Comparison of ENCODE assay signal across 14 mouse cellular contexts in the genomic region with DNA sequence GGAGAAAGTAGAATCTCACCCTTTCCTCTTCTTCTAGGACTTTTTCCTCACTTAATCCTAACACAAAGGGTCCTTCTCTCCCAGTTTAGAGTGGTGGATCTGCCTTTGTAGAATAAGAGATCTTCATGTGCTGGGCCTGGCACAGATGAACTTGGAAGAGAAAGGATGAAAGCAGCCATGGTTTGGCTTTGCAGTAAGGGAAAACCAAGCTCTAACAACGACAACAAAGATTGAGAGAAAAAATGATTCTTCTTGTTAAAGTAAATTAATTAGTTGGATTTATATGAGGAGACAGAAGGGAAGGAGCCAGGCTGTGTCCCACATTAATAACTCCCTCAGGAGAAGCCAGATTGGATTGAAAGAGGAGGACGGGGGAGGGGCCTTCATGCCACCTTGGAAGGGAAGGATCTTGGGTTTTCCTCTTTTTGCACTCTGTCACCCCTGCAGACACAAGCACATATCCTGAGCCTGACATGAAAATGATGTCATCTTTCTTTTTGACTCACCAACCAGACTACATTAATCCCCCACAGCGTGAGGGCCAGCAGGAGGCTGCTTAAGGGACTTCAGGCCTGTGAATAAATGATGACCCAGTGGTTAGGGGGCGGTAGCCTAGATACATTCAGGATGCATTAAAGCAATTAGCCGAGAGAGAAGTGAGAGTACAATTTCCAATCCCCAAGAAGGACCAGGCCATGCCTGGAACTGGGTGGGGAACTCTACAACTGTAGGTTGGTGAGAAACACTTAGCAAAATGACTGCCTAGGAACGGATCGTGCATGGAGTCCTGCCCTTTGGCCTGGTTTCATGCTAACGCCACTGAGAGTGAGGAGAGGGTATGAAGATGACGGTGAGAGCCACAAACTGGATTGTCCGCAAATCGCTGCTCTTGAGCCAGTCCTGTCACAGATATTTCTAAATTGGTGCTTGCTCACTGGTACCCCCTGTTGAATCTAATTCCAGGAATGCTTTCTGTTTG.
DNase-seq lines count a peak whose midpoint lies in the region; ATAC-seq lines count a peak whose summit lies in the region.
"Had no signal": no experiment of that assay in that cellular context is flagged by ENCODE, and none has a peak within 500 bp of the region (broad histone marks: within the 10 kb centered on the region; RNA-seq: fewer than 3 reads in every experiment).

No protein-coding gene starts in this region.

- no peak overlapping the region for H3K9ac ChIP-seq in hindbrain, embryonic 15.5 days
- no peak overlapping the region for H3K9ac ChIP-seq in neural tube, embryonic 12.5 days
- H3K9ac ChIP-seq: embryonic facial prominence, embryonic 13.5 days; liver, embryonic 14.5 days had no signal

- H3K4me3 ChIP-seq in forebrain, embryonic 10.5 days = no peak overlapping the region
- H3K4me3 ChIP-seq in hindbrain, embryonic 15.5 days = no peak overlapping the region
- H3K4me3 ChIP-seq in neural tube, embryonic 12.5 days = no peak overlapping the region
- H3K4me3 ChIP-seq: embryonic facial prominence, embryonic 13.5 days; megakaryocyte, embryonic 14.5 days had no signal

- peak; percentile 9 for DNase-seq in kidney, adult 9 months
- no peak for DNase-seq in kidney, postnatal 10 days
- DNase-seq in forebrain, embryonic 10.5 days (ENCODE audit: extremely low spot score, low spot score) = no peak
- no peak for DNase-seq in adrenal gland, adult 8-10 months
- DNase-seq in frontal cortex, postnatal 10 days (ENCODE audit: low spot score in 2 of 2) = no peak
- no peak for DNase-seq in c-Kit-positive CD71-positive TER-119-positive erythroid progenitor cells, embryonic 14.5 days (ENCODE audit: low spot score)
- DNase-seq: gastrocnemius, postnatal 36 days; heart, postnatal 36 days; kidney, postnatal 14 days had no signal

- H3K9me3 ChIP-seq in forebrain, embryonic 10.5 days = no peaks in the 10 kb centered on the region
- H3K9me3 ChIP-seq in hindbrain, embryonic 15.5 days = no peaks in the 10 kb centered on the region
- no peaks in the 10 kb centered on the region for H3K9me3 ChIP-seq in neural tube, embryonic 12.5 days
- H3K9me3 ChIP-seq: embryonic facial prominence, embryonic 13.5 days; megakaryocyte, embryonic 14.5 days had no signal

- H3K36me3 ChIP-seq in forebrain, embryonic 10.5 days (replicated peaks) = no peaks in the 10 kb centered on the region
- H3K36me3 ChIP-seq in hindbrain, embryonic 15.5 days = no peaks in the 10 kb centered on the region
- H3K36me3 ChIP-seq in neural tube, embryonic 12.5 days = no peaks in the 10 kb centered on the region
- H3K36me3 ChIP-seq: embryonic facial prominence, embryonic 13.5 days had no signal

- H3K4me1 ChIP-seq in forebrain, embryonic 10.5 days = peaks cover 64% of the 10 kb centered on the region
- peaks cover 52% of the 10 kb centered on the region for H3K4me1 ChIP-seq in hindbrain, embryonic 15.5 days (replicated peaks)
- peaks cover 39% of the 10 kb centered on the region for H3K4me1 ChIP-seq in neural tube, embryonic 12.5 days

- 60% methylated on average over 11 of the region's 11 CpGs for WGBS in forebrain, embryonic 10.5 days
- WGBS in hindbrain, embryonic 15.5 days = 47% methylated on average over 11 of the region's 11 CpGs
- 57% methylated on average over 11 of the region's 11 CpGs for WGBS in neural tube, embryonic 12.5 days

- peak overlapping the region; percentile 52; the same call in 1 of the 2 replicates for H3K27ac ChIP-seq in forebrain, embryonic 10.5 days
- peak overlapping the region; percentile 53 for H3K27ac ChIP-seq in hindbrain, embryonic 15.5 days (replicated peaks)
- H3K27ac ChIP-seq in neural tube, embryonic 12.5 days = no peak overlapping the region; the same call in 1 of the 2 replicates
- H3K27ac ChIP-seq: embryonic facial prominence, embryonic 13.5 days; liver, embryonic 14.5 days had no signal

- H3K27me3 ChIP-seq in forebrain, embryonic 10.5 days (ENCODE audit: poor library complexity, severe bottlenecking) = no peaks in the 10 kb centered on the region
- H3K27me3 ChIP-seq in hindbrain, embryonic 15.5 days = no peaks in the 10 kb centered on the region
- no peaks in the 10 kb centered on the region for H3K27me3 ChIP-seq in neural tube, embryonic 12.5 days (replicated peaks)
- H3K27me3 ChIP-seq: embryonic facial prominence, embryonic 13.5 days had no signal

- ATAC-seq in hindbrain, embryonic 15.5 days (ENCODE audit: low FRiP score, low read depth) = peak; percentile 39; the same call in 1 of the 2 replicates
- 0 out of 2 replicates have a peak, but pooled peaks have one; percentile 21 for ATAC-seq in neural tube, embryonic 12.5 days (ENCODE audit: low FRiP score, low read depth)

- H3K4me2 ChIP-seq in hindbrain, embryonic 15.5 days = no peak overlapping the region
- no peak overlapping the region for H3K4me2 ChIP-seq in neural tube, embryonic 12.5 days (replicated peaks)
- H3K4me2 ChIP-seq: embryonic facial prominence, embryonic 13.5 days had no signal
